Comparison of ENCODE assay signal across 8 mouse cellular contexts in genomic region chr1:36709854-36710280, GRCm38 (mm10). TPM values are rescaled to one million over a fixed set of nuclear protein-coding genes. Genes with fewer than 3 reads are reported as not detected.
A peak's percentile ranks its signal among the peaks of the same experiment; 100 is the strongest.
DNase-seq lines count a peak whose midpoint lies in the region; ATAC-seq lines count a peak whose summit lies in the region.

4933424G06Rik (plus strand) TSS chr1:36710149.

- H3K4me3 ChIP-seq in hindbrain, embryonic 16.5 days (ENCODE audit: low read length) = peak within 1 kb of the TSS; percentile 100
- peak within 1 kb of the TSS; percentile 89 for H3K4me3 ChIP-seq in macrophage (ENCODE audit: inconsistent target)

- H3K27me3 ChIP-seq in hindbrain, embryonic 16.5 days (replicated peaks; ENCODE audit: control insufficient read depth, insufficient read depth, low read length) = no peaks in the 10 kb centered on the region

- peaks cover 29% of the 10 kb centered on the region for H3K79me2 ChIP-seq in macrophage (ENCODE audit: inconsistent target)

- H3K9ac ChIP-seq in hindbrain, embryonic 16.5 days (ENCODE audit: low read depth, low read length) = peak within 1 kb of the TSS; percentile 98

- peak; percentile 96 for ATAC-seq in hindbrain, embryonic 16.5 days

- H3K9me3 ChIP-seq in hindbrain, embryonic 16.5 days (ENCODE audit: control insufficient read depth, low read length) = no peaks in the 10 kb centered on the region

- peaks cover 19% of the 10 kb centered on the region for H3K36me3 ChIP-seq in hindbrain, embryonic 16.5 days (ENCODE audit: control insufficient read depth, insufficient read depth, low read length)
- H3K36me3 ChIP-seq in macrophage (ENCODE audit: inconsistent target) = peaks cover 16% of the 10 kb centered on the region

- WGBS in hindbrain, embryonic 16.5 days = under 1% methylated on average over 29 of the region's 29 CpGs
- WGBS in macrophage (ENCODE audit: missing documents) = 0% methylated on average over 17 of the region's 29 CpGs

- peak within 1 kb of the TSS; percentile 81 for H3K27ac ChIP-seq in hindbrain, embryonic 16.5 days (ENCODE audit: low read depth, low read length)
- peak within 1 kb of the TSS; percentile 59 for H3K27ac ChIP-seq in macrophage

- DNase-seq in WW6 (ENCODE audit: low read depth, low spot score) = peak; percentile 93
- peak; percentile 96 for DNase-seq in cerebellum, postnatal 4 days (ENCODE audit: low spot score in 2 of 2)
- DNase-seq in gastrocnemius, adult 18-20 months (ENCODE audit: low spot score) = peak; percentile 99
- peak; percentile 98 for DNase-seq in left cerebral cortex, adult 18-20 months (ENCODE audit: low spot score in 2 of 2)
- DNase-seq in right cerebral cortex, adult 18-20 months = peak; percentile 99
- DNase-seq in urinary bladder, postnatal 10 days (ENCODE audit: low spot score) = peak; percentile 96

- peak within 1 kb of the TSS; percentile 72 for H3K4me2 ChIP-seq in hindbrain, embryonic 16.5 days (ENCODE audit: low read length)

- H3K4me1 ChIP-seq in hindbrain, embryonic 16.5 days (ENCODE audit: control insufficient read depth, insufficient read depth, low read depth, low read length) = peaks cover 21% of the 10 kb centered on the region

RNA-seq across cellular contexts. Expression of gene 4933424G06Rik, which starts in this region (rescaled TPM):
- 1 to 10 TPM in 1 of 2 experiments, under 1 TPM in 1; 0.66 to 1.2 TPM for total RNA-seq in gastrocnemius, adult 18-20 months (2021)
- polyA plus RNA-seq in hindbrain, embryonic 16.5 days (2015; fragmentation: Nextera tagmentation; extraction: Ambion mirVana) = 0.14 and 0.98 TPM in 2 replicates
- 1 to 10 TPM in 1 of 2 experiments, not detected in 1; 1.5 TPM for total RNA-seq in left cerebral cortex, adult 18-20 months (2021)
- 10 to 100 TPM in 2 of 26 experiments, 1 to 10 TPM in 11, under 1 TPM in 1, not detected in 12; 0.92 to 14.1 (median 4.0) TPM for total RNA-seq in macrophage (2018; cell fraction: chromatin; rRNA removed)
- total RNA-seq in macrophage (2018; cell fraction: cytosol; rRNA removed) = under 1 TPM in 11 of 26 experiments, not detected in 15; 0.09 to 0.43 (median 0.23) TPM
- total RNA-seq in macrophage (2018; cell fraction: nucleus; rRNA removed) = 1 to 10 TPM in 12 of 26 experiments, under 1 TPM in 1, not detected in 13; 0.89 to 9.8 (median 4.0) TPM
- not detected in 3 replicates for polyA plus RNA-seq in macrophage (2018)

Comparison
In these comparisons a context has a peak if more than half of its experiments do, and no peak if none do; other contexts are left out.
1. Peak in every context shown above with its lines: DNase-seq, ATAC-seq, H3K4me3 ChIP-seq and H3K27ac ChIP-seq.
2. Peak in ATAC-seq, H3K4me3 ChIP-seq, H3K27ac ChIP-seq, H3K9ac ChIP-seq and H3K4me2 ChIP-seq in hindbrain, embryonic 16.5 days; RNA of the gene not detected or under 1 TPM.